Mouse (Mus musculus): ENCODE measurements at regions not wholly inside any gene's neighbourhood (a gene's known extent, or its start where the extent isn't known, plus 50 kb on each side); places are given as distances from the start of the nearest gene placed in this dataset.
A peak's percentile ranks its signal among the peaks of the same experiment; 100 is the strongest.

DNA sequence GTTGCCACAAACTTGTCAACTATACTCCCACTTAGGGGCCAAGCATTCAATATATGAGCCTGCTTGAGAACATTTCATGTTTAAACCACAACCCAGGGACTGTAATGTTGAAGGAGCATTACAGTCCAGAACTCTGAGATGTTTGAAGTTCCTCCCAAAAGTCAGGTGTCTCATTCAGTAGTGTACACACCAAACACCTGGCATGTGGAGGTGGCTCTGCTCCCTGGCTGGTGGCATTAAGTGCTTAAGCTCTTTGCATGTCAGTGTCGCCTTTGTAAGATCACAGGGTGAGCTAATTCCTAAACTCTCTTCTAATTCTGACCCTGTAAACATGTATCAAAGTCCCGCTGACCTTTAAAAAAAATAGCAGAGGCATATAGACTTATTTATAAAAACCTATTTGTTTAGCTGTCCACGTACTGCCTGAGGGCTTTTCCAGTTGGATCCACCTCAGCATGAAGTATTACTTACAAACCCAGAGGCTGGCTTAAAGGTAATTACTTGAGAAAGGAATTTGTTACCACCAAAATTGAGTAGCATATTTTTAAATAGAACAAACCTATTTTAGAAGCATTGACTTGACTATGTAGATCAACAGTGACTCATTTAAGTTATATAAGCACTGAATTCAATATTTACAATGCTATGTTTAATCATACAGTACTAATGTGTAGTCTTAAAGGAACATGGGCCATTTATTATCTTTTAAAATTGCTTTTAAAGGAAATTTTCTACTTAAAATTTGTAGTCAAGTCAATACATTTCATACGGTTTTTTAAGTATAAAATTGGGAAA, 276.3 kb upstream of the Fermt1 start:
- no peak for DNase-seq (ENCODE audit: low spot score)

DNA sequence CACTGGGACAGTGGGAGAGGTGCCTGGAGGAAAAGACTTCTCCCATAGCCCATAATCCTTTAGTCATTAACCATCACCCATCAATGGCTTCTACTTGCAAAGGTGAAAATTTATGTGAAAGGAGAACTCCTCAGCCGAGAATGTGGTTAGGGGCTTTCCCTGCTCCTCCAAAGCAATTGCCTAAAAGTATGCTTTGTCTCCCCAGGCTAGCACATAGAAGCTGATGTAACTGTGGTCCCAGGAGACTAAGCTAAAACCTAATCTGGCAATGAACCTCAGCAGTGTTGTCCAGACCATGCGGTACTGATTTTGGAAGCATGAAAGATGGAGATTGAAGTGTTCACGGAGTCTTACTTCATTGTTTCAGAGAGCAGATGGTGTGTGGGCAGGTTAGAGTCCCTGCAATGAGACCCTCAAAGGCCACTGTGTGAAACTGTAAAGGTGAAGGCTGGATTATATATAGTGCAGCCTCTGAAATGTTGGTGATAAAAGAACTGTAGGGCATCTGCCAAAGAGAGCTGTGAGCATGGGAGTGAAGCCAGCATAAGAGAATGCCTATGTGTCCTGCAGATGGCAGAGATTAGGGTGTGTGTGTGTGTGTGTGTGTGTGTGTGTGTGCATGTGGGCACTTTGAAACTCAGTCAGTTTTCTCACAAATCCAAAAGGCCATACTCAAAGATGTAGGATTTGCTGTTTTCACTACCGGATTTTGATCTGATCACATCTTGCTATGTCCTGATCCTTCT, 289.6 kb upstream of the Fermt1 start:
- no peak for DNase-seq (ENCODE audit: low spot score)

GRCm38 (mm10) chr2:133252131-133252530, 299.8 kb upstream of the Bmp2 start:
- DNase-seq (ENCODE audit: low spot score), result no peak

- DNase-seq (ENCODE audit: low spot score), result no peak
Observed at GRCm38 (mm10) chr2:133274424-133274823, 277.5 kb upstream of the Bmp2 start.

GRCm38 (mm10) chr2:133278546-133278945, 273.4 kb upstream of the Bmp2 start:
- no peak for DNase-seq (ENCODE audit: low spot score)

GRCm38 (mm10) chr2:133279275-133279674, 272.7 kb upstream of the Bmp2 start:
- DNase-seq (ENCODE audit: low spot score), result no peak

GRCm38 (mm10) chr2:133282692-133283091, 269.3 kb upstream of the Bmp2 start:
- no peak for DNase-seq (ENCODE audit: low spot score)

DNA sequence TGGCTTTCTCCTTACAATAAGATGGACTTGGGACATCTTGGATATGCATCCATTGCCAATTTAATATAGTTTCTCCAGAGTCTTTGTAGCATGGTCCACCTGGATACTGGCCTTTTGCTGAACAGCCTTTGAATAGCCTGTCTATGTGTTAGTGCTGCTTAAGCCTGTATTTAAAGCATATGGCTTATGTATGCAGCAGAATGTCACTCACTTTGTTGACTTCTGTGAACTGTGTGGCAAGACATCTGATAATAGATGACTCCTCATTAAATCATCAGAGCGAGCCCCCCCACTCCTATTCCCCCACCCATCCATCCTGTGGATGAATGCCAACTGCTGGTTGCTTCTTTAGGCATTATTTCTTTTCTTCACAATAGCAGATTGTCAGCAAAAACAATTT, 268.2 kb upstream of the Bmp2 start:
- no peak for DNase-seq (ENCODE audit: low spot score)

- no peak for DNase-seq (ENCODE audit: low spot score)
Observed at GRCm38 (mm10) chr2:133294136-133294535, 257.8 kb upstream of the Bmp2 start.

DNA sequence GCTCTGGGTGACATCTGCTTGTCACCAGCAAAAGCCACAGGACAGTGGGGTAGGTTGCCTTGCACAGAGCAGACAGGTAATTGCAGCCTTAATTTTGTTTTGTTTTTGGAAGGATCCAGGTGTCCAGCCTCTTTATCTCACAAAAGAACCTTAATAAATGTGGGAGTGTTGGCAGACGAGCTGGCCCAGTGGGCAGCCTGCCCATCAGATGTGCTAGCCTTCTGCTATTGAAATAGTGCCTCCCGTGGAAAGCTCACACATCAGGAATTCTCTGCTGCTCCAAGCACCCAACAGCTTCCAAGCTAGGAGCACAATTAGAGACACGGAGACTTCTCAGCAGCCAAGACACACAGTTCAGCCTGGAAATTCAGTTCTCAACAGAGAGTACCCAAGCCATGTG, 246.0 kb upstream of the Bmp2 start:
- peak; percentile 38 for DNase-seq (ENCODE audit: low spot score)

GRCm38 (mm10) chr2:133311001-133311400, 241.0 kb upstream of the Bmp2 start:
- no peak for DNase-seq (ENCODE audit: low spot score)

- no peak for DNase-seq (ENCODE audit: low spot score)
Observed at GRCm38 (mm10) chr2:133326290-133327050, 225.5 kb upstream of the Bmp2 start.

- no peak for DNase-seq (ENCODE audit: low spot score)
Observed at GRCm38 (mm10) chr2:133327653-133328052, 224.3 kb upstream of the Bmp2 start.

DNA sequence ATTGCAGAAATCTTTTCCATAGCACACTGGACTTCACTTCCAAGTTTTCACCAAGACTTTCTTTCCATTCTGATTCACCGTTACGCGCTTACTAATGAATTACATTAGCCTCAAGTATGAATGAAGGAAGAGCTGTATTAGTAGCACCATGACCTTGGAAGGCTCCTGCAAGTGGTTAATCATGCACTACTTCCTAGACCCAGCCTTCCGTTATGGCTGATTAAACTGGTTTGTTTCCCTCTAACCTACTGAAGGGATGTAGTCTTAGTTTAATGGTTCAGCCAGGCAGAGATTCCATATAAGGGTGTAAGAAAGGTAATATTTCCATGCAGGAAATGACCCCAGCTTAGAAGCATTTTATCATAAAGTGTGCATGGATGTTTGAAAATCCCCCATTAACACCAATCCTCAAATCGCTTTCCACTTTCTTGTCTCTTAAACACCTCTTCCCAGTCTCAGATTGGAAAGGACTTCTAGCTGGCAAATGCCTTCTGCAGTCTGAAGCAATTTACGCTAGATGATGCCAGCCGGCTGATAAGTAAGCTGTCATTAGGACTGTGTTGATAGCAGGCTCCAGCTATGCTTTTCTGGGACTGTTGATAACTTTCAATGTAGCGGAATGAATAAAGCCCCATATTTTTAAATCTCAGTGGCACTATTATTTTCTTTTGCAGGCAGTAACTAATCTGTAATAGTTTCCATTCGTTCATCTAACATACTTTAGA, 215.6 kb upstream of the Bmp2 start:
- no peak for DNase-seq (ENCODE audit: low spot score)

GRCm38 (mm10) chr2:133338150-133338549, 213.8 kb upstream of the Bmp2 start:
- DNase-seq (ENCODE audit: low spot score), result no peak

- no peak for DNase-seq (ENCODE audit: low spot score)
Observed at GRCm38 (mm10) chr2:133341352-133341751, 210.6 kb upstream of the Bmp2 start.

- no peak for DNase-seq (ENCODE audit: low spot score)
Observed at GRCm38 (mm10) chr2:133345964-133346788, 205.8 kb upstream of the Bmp2 start.

DNA sequence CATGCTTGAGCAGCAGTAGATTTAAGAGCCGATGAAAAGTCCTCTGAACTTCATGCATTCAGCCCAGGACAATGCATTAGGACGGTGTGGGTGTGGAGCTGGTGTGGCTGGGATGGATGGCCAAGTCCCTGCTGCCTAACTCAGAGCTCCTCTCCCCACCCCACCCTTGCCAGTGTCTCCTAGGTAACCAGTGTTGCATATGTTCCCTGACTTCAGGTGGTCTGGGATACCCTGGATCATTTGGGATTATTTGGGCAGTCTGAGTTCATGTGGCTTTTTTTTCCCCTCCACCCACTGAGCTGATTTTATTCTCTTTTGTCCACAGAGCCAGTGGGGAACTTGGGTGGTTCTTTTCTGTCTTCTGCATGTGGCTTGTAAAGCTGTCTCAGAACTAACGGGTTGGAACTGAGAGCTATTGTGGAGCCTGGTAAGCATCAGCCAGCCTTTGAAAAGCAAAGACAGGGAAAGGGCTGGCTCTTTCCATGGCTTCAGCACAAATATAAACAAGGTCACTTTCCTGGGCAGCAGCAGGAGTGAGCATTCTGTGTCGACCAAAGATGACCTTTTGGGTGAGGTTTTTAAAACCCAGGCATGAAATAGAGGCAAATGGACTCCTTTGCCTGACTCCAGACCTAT, 205.1 kb upstream of the Bmp2 start:
- DNase-seq (ENCODE audit: low spot score), result peak; percentile 16

- no peak for DNase-seq (ENCODE audit: low spot score)
Observed at GRCm38 (mm10) chr2:133351306-133351705, 200.7 kb upstream of the Bmp2 start.

- no peak for DNase-seq (ENCODE audit: low spot score)
Observed at GRCm38 (mm10) chr2:133352800-133353199, 199.2 kb upstream of the Bmp2 start.

All from urinary bladder, postnatal 14 days (tissue).